Mouse (Mus musculus) layer of hippocampus, adult 9-11 months (tissue): Measurements from ENCODE around the gene Miga2.

ENCODE experiments used
- DNase-seq: peaks from one replicate; pipeline ENCODE4 v3.0.0; 2022

Miga2 gene

DNA sequence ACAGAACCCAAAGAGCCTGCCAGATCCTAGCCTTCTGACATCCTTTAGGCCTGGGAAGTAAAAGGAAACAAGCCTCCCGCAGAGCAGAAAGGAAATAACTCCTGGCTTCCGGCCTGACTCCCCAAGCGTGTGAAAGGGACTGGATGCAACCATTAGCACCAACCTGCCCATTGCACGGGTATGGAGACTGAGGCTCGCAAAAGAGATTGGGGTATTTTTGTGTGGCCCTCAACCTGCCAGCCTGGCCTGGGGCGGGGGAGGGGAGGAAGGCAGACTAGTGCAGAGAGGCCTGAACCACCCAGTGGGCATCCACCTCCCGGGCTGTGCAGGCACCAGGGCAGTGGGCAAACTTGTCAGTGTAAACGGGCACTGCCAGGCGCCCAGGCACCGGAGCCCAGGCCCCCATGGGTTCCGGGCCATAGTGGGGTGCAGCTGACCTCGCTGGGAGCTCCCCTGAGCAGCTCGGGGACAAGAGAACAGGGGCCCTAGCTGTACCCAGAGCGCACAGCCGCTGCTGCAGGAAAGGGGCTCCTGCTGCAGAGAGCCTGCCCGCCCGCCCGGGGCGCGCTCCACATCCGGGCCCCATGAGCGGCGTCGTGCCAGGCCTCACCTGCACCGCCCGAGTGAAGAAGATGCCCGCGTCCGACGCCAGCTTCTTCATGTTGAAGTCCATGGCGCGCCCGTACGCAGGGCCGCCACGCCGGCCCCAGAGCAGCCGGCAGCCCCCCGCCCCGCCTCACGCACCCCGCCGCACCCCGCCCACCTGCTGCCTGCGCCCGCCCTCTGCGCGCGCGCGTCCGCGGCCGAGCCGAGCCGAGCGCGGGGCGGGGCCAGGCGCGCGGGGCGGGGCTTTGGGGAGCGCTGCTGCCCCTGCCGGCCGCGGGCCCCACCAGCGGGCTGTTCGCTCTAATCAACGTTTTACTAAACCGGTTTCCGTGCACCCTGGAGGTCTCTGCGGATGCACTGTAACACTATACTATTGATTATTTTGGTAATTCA lies 5.2 kb upstream of the Miga2 start, which contains the start of gene Sh3glb2:
Gene Sh3glb2 (minus strand): TSS at position 805 of the 999 bp plus-strand sequence.
- peak; percentile 80 for DNase-seq

DNA sequence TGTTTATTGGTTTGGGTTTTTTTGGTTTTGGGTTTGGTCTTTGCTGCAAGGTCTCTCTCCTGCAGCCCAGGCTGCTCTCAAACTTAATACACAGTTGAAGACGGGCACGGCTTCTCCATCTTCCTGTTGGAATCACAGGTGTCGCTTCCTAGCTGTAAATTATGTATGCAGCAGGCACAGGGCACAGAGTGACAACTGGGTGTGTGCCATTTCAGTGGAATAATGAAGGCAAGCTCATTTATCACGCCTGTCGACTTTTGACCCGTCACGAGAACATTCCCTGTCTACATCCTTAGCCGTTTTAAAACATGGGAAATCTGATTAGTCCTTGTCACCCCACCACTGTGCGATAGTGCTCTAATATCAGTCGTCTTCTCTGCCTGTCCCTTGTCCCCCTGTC lies 3.4 kb upstream of the Miga2 start:
- no peak for DNase-seq

DNA sequence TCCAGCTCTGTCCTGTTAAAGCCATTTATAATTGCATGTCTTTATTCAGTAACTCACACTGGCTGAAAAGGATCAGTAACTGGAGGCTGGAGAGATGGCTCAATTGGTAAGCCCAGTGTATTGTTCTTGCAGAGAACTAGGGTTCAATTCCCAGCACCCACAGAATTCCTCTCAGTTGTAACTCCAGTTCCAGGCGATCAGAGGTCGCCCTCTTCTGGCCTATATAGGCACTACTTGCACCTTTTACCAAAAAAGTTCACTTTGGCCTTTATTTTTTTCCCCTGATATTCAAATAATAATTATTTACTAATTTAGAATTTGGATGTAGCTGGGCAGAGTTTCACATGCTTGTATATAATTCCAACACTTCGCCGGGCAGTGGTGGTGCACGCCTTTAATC lies 1.2 kb upstream of the Miga2 start:
- DNase-seq = no peak

DNA sequence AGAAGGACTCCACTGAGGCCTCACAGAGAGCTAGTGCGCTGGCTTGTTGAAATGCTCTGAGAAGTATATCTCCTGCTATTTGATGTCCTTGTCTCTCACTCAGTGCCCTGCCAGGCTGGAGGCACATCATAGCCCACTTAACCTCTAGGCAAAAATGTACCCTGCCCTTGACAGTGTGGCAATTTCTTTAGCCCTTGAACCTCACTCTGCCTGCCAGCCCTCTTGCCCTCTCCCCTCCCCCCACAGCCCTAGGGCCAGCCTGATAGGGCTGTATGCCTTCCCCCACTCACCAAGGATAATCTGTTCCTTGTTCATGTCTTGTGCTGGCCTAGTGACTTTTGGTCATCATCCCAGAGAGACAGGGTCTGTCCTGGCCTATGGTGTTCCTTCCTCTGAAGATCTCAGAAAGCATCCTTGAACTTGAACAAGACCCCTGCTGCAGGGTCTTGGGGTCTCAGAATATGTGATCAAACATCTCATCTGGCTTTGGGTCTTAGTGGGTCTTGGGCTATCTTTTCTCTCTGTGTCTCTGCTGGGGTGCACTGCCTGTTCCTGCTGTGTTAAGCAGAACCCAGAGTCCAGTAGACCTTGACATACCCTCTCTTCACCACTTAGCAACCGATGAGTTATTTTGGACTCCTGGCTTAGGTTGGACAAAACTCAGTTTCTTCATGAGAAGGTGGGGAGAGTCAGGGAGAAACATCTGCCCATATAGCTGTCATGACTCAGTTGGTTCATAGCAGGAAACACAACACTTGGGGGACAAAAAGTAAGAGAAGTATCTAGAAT lies 1.4 kb downstream of the Miga2 start:
- no peak for DNase-seq

DNA sequence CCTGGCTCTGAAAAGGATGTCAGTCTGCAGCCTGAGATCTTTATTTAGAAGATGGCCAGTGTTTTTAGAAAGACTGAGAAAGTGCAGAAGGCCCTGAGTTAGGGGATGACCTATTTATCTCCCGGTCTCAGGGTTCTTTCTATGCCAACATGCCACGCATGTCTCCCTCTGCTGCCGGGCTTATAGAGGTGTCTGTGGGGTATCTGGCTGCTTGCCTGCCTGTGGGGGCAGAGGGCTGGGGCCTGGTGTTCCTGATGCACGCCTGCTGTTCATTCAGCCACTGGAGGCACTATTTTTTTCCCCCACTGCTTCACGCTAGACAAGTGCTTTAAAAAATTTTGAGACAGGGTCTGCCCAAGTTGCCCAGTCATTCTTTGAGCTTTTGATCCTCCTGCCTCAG lies 2.2 kb downstream of the Miga2 start:
- no peak for DNase-seq

DNA sequence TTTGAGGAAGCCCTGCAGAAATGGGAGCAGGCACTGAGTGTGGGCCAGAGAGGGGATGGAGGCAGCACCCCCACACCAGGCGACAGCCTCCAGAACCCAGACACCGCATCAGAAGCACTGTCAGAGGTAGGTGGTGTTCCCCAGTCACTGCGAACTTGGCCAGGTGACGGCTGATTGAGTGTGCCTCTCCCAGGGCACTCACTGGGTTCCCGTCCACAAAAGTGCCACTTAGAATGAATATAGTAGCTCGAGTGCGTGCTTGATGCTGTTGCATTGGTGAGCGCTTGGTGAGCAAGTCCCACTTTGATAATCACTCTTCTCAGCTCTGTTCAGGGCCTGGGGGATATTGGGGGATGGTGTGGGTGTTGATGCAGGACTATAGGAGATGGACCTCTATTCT lies 7.5 kb downstream of the Miga2 start:
- DNase-seq = no peak

DNA sequence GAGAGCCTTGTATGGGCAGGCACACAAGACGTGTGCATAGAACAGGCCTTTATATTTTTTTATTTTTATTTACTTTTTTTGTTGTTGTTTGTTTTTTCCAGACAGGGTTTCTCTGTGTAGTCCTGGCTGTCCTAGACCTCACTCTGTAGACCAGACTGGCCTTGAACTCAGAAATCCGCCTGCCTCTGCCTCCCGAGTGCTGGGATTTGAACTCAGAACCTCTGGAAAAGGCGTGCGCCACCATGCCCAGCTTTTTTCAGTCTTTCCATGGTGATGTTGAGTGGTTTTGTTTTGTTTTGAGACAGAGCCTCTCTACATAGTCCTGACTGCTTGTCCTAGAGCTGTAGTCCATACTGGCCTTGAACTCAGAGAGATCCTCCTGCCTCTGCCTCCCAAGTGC lies 8.7 kb downstream of the Miga2 start:
- DNase-seq = no peak

DNA sequence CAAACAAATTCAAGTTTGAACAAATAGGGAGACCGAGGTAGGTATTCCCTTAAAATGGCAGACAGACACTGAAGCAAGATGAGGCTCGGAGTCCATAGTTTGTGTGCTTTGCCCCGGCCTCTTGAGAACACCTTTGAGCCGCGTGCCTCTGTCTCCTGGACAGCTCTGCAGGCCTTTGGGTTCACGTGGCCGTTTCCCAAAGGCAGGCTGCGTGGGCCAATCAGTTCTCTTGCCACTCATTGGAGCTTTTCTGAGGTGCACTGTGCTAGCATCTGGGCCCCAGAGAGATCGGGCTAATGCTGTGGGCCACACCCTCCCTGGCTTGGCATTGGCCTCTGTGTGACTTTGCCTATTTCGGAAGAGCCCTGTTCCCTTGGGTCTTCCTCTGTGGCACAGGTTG lies 11.9 kb downstream of the Miga2 start:
- no peak for DNase-seq

DNA sequence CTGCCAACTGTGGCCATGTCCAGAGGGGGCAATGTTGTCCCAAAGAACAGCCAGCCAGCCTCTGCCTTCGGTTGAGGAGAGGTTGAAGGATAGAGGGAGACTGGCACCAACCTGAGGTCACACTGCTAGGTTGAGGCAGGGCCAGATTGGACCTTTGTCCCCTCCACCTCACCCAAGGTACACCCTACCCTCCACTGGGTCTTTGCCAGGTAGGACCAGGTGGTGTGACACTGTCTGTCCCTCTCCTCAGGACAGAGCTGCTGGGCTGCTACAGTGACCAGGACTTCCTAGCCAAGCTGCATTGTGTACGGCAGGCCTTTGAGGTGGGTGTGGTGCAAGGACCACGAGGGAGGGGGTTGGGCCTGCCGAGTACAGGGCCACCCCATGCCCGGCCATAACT lies 13.7 kb downstream of the Miga2 start:
- DNase-seq = no peak

DNA sequence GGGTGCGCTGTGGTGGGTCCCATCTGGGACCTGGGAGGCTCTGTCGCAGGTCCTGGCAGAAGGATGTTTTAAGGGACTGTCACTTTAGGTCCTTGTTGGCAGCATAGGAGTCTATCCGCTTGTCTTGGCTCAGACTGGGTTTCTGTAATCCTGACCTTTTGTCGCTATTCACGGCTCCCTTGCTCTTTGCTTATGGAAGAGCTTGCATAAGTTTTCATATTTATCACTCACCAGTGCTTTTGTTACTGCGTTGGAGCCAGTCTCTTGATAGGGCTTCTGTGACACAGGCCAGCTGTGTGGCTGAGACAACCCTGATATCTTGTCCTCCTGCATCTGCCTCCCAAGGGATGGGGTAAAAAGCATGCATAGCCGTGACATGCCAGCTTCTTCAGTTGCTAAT lies 15.3 kb downstream of the Miga2 start:
- DNase-seq = no peak

DNA sequence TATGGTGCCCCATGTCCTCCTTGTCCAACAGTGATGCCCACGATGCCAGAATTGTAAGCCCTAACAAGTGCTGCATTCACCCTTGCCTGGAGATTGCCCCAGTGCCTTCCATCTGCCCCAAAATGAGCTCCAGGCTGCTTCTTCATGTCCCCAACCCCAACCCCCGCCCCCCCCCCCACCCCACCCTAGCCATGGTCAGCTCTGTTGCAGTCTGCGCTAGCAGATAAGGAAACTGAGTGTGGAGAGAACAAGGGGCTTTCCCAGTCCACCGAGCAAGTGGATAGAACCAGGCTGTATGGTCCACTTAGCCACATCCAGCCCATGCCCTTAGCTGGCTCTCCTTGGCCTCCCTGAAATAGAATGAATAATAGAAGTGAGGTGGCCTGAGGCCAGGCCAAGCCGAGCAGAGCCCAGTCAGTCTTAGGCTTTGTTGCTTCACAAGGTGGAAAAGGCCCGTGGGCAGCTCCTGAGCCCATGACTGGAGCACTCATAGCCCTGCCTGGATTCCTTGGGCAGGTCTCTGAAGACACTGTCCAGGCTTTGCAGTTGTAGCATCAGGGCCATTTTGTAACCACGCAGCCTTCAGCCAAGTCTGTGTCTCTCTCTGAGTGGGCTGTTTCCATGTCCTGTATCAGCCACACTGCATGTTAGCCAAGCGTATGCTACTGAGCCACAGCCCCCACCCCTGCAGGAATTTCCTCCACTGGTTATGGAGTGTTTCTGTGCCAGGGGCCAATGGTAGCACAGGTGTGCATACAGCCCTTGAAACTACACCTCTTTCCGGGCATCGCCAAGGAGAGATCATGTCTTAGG lies 16.7 kb downstream of the Miga2 start:
- no peak for DNase-seq

DNA sequence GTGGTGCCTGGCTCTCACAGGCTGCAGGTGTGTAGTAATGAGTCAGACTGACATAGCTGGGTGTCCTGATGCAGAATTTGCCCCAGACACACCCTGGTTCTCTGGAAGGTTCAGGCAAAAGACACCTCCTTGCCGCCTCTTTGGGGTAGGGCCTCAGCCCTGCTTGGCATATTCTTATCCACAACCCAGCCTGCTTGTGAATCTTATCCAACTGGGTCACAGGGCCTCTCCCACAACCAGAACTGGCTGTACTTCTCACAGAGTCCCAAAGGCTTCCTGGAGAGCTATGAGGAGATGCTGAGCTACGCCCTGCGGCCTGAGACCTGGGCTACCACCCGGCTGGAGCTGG lies 17.3 kb downstream of the Miga2 start:
- no peak for DNase-seq

DNA sequence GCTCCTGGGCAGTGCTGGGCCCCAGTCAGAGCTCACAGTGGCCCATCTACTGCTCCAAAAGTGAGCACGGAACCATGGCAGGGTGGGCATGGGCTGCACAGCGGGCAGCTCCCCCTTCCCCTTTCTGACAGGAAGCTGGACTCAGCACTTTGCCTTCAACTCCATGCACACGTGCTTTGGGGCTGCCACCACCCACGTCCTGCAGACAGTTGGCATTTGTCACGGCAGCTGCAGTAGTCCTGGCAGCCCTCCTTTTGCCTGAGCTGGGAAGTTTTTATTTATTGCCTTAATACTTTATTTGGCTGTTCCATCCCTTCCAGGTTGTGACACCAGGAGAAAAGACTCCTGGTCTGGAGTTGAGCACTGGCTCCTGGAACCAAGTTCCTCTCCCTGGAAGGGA lies 20.8 kb downstream of the Miga2 start:
- peak; percentile 71 for DNase-seq

DNA sequence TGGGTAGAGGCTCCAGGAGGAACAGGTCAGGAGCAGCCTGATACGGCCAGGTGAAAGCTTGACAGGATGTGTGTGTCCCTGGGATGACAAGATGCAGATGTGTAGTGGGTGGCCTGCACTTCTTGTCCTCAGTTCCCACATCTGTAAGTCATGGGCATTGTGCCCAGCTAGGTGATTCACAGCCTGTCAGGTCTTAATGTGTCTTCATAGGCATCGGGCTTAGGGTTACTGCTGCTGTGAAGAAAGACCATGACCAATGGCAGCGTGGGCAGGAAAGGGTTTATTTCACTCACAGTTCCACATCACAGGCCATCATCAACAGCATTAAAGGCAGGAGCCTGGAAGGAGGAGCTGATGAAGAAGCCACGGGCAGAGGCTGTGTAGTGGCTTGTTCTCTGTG lies 21.6 kb downstream of the Miga2 start:
- no peak for DNase-seq

DNA sequence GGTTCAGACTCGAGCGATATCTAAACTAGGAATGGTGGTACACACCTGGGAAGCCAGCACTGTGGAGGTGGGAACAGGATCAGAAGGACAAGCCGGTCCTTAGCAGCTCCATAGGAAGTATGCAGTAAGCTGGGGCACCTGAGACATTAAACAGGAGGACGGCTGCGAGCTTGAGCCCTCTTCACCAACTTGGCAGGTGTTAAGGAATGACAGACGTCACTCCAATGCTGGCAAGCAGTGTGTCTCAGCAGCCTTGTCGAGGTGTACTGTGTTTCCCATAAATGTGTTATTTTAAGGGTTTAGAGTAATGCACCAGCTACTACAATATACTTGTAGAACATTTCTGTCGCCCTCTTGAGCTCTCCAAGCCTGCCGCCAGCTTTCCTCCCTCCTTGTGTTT lies 22.9 kb downstream of the Miga2 start:
- no peak for DNase-seq

DNA sequence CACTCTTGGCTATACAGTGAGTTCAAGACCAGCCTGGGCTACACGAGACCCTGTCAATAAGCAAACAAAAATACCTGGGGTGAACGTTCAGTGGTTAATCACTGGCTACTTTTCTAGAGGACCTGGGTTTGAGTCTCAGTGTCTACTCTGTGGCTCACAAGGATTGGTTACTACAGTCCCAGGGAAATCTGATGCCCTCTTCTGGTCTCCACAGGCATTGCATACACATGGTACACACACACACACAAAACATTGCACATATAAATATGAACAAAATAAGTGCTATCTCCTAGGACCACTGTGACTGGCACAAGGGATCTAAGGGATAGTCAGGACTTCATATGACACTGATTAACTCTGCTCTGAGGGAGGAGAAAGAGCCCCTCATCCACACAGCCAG lies 25.0 kb downstream of the Miga2 start:
- no peak for DNase-seq

DNA sequence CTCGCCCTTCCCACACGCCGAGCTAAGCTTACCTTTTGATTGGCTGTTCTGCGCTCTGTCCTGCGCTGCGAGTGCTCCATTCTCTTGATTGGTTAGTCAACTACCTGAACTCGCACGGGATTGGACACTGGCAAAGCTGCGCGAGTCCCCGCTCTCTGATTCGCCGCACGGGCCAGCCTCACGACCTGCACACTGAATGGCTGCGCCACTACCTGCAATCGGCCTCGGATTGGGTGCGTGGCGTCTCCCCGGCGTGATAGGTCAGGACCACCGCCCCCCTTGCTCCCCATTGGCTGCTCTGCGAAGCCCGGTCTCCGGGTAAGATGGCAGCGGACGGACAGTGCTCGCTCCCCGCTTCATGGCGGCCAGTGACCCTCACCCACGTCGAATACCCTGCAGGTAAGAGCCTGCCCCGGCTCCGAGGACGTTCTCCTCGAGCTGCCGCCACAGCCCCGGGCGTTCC lies 28.1 kb downstream of the Miga2 start, which contains the start of gene Dolpp1:
Gene Dolpp1 (plus strand): TSS at position 141 of the 463 bp plus-strand sequence.
- DNase-seq = peak; percentile 100

DNA sequence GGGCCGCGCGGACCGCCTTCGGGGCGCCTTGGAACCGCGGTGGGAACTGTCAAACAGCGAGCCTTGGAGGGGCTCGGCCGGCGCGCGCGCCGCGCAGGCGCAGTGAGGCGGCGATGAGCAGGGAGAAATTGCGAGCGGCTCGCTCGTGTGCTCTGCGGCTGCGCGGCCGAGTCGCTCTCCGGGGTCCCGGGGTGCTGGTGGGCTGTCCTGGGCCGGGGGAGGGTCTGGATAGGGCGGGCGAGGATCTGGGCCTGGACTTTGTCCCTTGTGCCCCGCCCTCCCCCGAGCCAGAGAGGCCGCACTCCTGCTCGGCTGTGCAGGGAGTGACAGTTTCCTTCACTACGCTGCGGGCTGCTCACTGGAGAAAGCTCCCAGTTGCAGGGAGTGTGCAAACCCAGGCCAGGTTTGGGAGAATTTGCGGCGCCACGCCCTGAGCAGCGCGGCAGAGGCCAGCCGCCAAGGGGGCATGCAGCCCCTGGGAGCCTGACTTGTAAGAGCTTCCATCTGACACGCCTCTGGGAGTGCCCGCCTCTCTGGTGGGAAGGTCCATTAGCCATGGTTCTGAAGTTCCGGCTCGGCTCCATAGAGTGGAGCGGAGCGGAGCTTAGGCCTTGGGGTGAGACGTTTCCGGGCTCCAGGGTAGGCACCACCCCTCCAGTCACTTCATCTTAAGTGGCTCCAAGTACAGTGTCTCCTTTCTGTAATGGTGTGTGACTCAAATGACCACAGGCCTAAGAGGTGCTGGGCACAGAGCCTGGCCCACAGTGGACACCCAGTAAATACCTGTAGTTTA lies 28.7 kb downstream of the Miga2 start:
- DNase-seq = peak; percentile 77

DNA sequence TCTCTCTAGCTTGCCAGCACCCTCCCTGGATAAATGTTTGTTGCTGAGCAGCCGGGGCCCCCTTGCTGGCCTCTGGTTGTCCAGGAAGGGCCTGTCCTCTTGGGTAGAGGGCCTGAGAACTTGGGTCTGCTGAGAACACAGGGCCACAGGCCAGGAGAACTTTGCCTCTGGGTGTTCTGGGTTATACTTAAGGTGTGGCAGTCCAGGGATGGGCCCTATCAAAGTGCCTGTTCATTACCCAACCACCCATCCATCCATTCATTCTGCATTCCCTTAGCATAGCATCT lies 29.3 kb downstream of the Miga2 start:
- DNase-seq = no peak

DNA sequence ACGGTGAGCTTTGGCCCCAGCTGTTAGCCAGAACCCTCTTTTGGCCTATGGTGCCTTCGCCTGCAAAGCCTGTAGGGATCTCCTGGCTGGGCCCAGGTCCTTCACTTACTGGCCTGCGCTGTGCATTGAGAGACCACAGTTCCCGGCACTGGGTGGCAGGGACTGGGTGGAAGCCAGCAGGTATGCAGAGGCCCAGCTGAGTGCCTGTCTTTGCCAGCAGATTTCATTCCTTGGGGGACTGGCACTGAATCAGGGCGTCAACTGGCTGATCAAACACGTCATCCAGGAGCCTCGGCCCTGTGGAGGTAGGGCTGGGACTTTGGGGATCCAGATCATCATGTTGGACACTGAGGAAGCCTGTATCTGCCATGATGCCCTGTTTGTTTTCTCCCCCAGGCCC lies 31.7 kb downstream of the Miga2 start:
- DNase-seq = no peak

DNA sequence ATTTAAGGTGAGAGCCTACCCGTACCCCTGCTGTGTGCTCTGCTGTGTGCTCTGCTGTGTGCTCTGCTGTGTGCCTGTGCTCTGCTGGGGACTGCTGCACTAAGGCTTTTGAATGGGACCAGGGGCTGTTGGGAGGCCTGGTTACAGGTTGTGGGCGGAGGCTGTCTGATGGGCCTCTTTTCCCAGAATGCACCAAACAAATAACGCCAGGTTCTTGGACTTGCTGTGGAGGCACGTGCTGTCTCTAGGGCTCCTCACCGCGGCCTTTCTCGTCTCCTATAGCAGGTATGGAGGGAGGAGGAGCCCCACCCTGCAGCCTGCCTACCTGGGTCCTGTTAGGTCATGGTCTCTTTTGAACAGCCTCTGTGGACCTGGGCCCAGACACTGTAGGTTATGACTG lies 32.2 kb downstream of the Miga2 start:
- DNase-seq = no peak

DNA sequence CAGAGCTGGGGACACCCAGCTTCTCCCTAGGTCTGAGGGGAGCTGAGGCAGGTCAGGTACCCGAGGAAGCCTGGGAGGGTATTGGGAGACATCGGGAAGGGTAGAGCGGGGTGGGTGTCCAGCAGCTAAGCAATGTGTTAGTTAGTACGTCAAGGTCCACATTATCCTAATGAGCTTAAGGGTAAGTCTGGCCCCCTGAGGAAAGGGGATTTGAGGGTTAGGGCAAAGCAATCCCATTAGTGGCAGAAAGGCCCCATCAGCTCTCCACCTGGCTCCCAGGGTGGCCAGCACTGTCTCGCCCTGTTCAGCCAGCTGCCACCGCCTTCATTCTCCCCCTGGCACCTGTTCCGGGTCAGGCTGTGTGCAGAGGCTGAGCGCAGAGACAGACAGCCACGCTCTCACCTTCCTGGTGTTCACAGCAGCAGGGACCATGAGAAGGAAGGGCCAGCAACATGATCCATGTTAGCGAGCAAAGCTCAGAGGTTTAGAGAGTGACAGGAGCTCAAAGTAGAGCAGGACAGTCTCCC lies 34.0 kb downstream of the Miga2 start:
- no peak for DNase-seq
